Mouse (Mus musculus) MEL (cell line): Measurements from ENCODE around the gene Itsn1. TPM values are rescaled to one million over a fixed set of nuclear protein-coding genes. Genes with fewer than 3 reads are reported as not detected.

Experiments used
- DNase-seq: peaks from one replicate; pipeline ENCODE4 v3.0.0; 2011; ENCODE audit warnings: low read depth, low spot score
- H3K27ac ChIP-seq: 2 replicates; pipeline ENCODE4 v1.5.1; 2012; ENCODE audit warnings: low read depth, mild to moderate bottlenecking, control low read depth, low read length, moderate library complexity; ENCODE audit not compliant: control insufficient read depth
- H3K27me3 ChIP-seq, 2 experiments: fragments of 150-350 bp in 1 of 2; sonication (generic) in 1 of 2; 2 replicates each; pipeline ENCODE4 v1.6.1; 2012; ENCODE audit warnings: low read length in 2 of 2, mild to moderate bottlenecking in 2 of 2, improper control_type of control experiment in 1 of 2, moderate library complexity in 1 of 2; ENCODE audit not compliant: insufficient read depth in 2 of 2, control insufficient read depth in 1 of 2
- H3K36me3 ChIP-seq, 2 experiments: 2 replicates each; pipeline ENCODE4 v1.6.1; 2012 to 2014; ENCODE audit warnings: low read length in 2 of 2, improper control_type of control experiment in 1 of 2, inconsistent platforms in 1 of 2, mild to moderate bottlenecking in 1 of 2; ENCODE audit not compliant: insufficient read depth in 2 of 2, control insufficient read depth in 1 of 2
- H3K4me1 ChIP-seq, 2 experiments: fragments of 150-350 bp in 1 of 2; sonication (generic) in 1 of 2; 2 replicates each; pipeline ENCODE4 v1.6.1; 2012; ENCODE audit warnings: low read length in 2 of 2, improper control_type of control experiment in 1 of 2, mild to moderate bottlenecking in 1 of 2; ENCODE audit not compliant: insufficient read depth in 2 of 2, control insufficient read depth in 1 of 2
- H3K4me3 ChIP-seq, 2 experiments: fragments of 150-350 bp in 1 of 2; sonication (generic) in 1 of 2; 2 replicates each; pipeline ENCODE4 v1.5.1; 2012; ENCODE audit warnings: low read depth in 2 of 2, low read length in 2 of 2, mild to moderate bottlenecking in 2 of 2, moderate library complexity in 2 of 2, control low read depth in 1 of 2, improper control_type of control experiment in 1 of 2; ENCODE audit not compliant: control insufficient read depth in 1 of 2, insufficient read depth in 1 of 2
- H3K79me2 ChIP-seq: 2 replicates; pipeline ENCODE4 v1.6.1; 2012; ENCODE audit warnings: mild to moderate bottlenecking, low read length, moderate library complexity; ENCODE audit not compliant: control insufficient read depth, poor library complexity, insufficient read depth
- H3K9ac ChIP-seq: 2 replicates; pipeline ENCODE4 v1.6.1; 2012; ENCODE audit warnings: low read depth, mild to moderate bottlenecking, control low read depth, low read length, moderate library complexity; ENCODE audit not compliant: control insufficient read depth, poor library complexity, severe bottlenecking
- H3K9me3 ChIP-seq: fragments of 150-350 bp; sonication (generic); replicated peaks from 2 replicates; pipeline ENCODE4 v1.6.1; 2012; ENCODE audit warnings: mild to moderate bottlenecking, low read length, improper control_type of control experiment, moderate library complexity; ENCODE audit not compliant: insufficient read depth
- CHD2 ChIP-seq: IDR thresholded peaks from 2 replicates; pipeline ENCODE4 v1.6.1; 2011; ENCODE audit warnings: low read length, improper control_type of control experiment
- E2F4 ChIP-seq: IDR thresholded peaks from 2 replicates; pipeline ENCODE4 v1.6.1; 2011; ENCODE audit warnings: low read depth, low read length, improper control_type of control experiment, borderline replicate concordance
- GATA1 ChIP-seq: IDR thresholded peaks from 2 replicates; pipeline ENCODE4 v1.6.1; 2011; ENCODE audit warnings: low read depth, low read length, improper control_type of control experiment
- JUND ChIP-seq: IDR thresholded peaks from 2 replicates; pipeline ENCODE4 v1.6.1; 2011; ENCODE audit warnings: low read depth, mild to moderate bottlenecking, improper control_type of control experiment, low read length
- MAFK ChIP-seq: IDR thresholded peaks from 2 replicates; pipeline ENCODE4 v1.6.1; 2011; ENCODE audit warnings: low read depth, mild to moderate bottlenecking, low read length, improper control_type of control experiment, borderline replicate concordance
- MAX ChIP-seq: IDR thresholded peaks from 2 replicates; pipeline ENCODE4 v1.6.1; 2011; ENCODE audit warnings: low read length, improper control_type of control experiment
- MAZ ChIP-seq: IDR thresholded peaks from 2 replicates; pipeline ENCODE4 v1.6.1; 2012; ENCODE audit warnings: low read depth, mild to moderate bottlenecking, inconsistent platforms, low read length, improper control_type of control experiment
- MXI1 ChIP-seq: IDR thresholded peaks from 2 replicates; pipeline ENCODE4 v1.6.1; 2011; ENCODE audit warnings: mild to moderate bottlenecking, low read depth, low read length, improper control_type of control experiment
- MYB ChIP-seq: IDR thresholded peaks from 2 replicates; pipeline ENCODE4 v1.6.1; 2011; ENCODE audit warnings: mild to moderate bottlenecking, low read depth, low read length, improper control_type of control experiment
- MYC ChIP-seq: IDR thresholded peaks from 2 replicates; pipeline ENCODE4 v1.6.1; 2011; ENCODE audit warnings: low read depth, mild to moderate bottlenecking, low read length, improper control_type of control experiment, moderate library complexity
- NELFE ChIP-seq: IDR thresholded peaks from 2 replicates; pipeline ENCODE4 v1.6.1; 2011; ENCODE audit warnings: low read depth, low read length, improper control_type of control experiment
- POLR2A ChIP-seq, 2 experiments: IDR thresholded peaks; 2 replicates each; pipeline ENCODE4 v1.6.1; 2011 to 2012; ENCODE audit warnings: low read length in 2 of 2, mild to moderate bottlenecking in 2 of 2, control low read depth in 1 of 2, improper control_type of control experiment in 1 of 2, low read depth in 1 of 2, moderate library complexity in 1 of 2; ENCODE audit not compliant: control insufficient read depth in 1 of 2, insufficient read depth in 1 of 2, poor library complexity in 1 of 2
- POLR2AphosphoS2 ChIP-seq: IDR thresholded peaks from 2 replicates; pipeline ENCODE4 v1.6.1; 2011; ENCODE audit warnings: low read length, improper control_type of control experiment
- POLR2AphosphoS5 ChIP-seq: IDR thresholded peaks from 2 replicates; pipeline ENCODE4 v1.6.1; 2012; ENCODE audit warnings: low read depth, borderline replicate concordance, mild to moderate bottlenecking, inconsistent platforms, low read length, moderate library complexity, mixed read lengths
- RAD21 ChIP-seq: IDR thresholded peaks from 2 replicates; pipeline ENCODE4 v1.6.1; 2011; ENCODE audit warnings: mild to moderate bottlenecking, low read depth, low read length, improper control_type of control experiment
- SMC3 ChIP-seq: IDR thresholded peaks from 2 replicates; pipeline ENCODE4 v1.6.1; 2011; ENCODE audit warnings: low read depth, low read length, improper control_type of control experiment
- TBP ChIP-seq: IDR thresholded peaks from 2 replicates; pipeline ENCODE4 v1.8.0; 2011; ENCODE audit warnings: low read depth, low read length, improper control_type of control experiment
- TCF12 ChIP-seq: IDR thresholded peaks from 2 replicates; pipeline ENCODE4 v1.6.1; 2014; ENCODE audit warnings: low read depth, mild to moderate bottlenecking, inconsistent platforms, low read length, improper control_type of control experiment, moderate library complexity
- USF2 ChIP-seq, 2 experiments: IDR thresholded peaks; 2 replicates each; pipeline ENCODE4 v1.6.1; 2011 to 2012; ENCODE audit warnings: improper control_type of control experiment in 2 of 2, low read length in 2 of 2, borderline replicate concordance in 1 of 2, inconsistent platforms in 1 of 2, low read depth in 1 of 2, mild to moderate bottlenecking in 1 of 2; ENCODE audit not compliant: insufficient read depth in 1 of 2
- ZKSCAN1 ChIP-seq: IDR thresholded peaks from 2 replicates; pipeline ENCODE4 v1.6.1; 2012; ENCODE audit warnings: low read depth, mild to moderate bottlenecking, inconsistent platforms, low read length, improper control_type of control experiment, moderate library complexity
- ZMIZ1 ChIP-seq: IDR thresholded peaks from 2 replicates; pipeline ENCODE4 v1.6.1; 2012; ENCODE audit warnings: low read depth, mild to moderate bottlenecking, inconsistent platforms, low read length, improper control_type of control experiment, moderate library complexity
- ZNF384 ChIP-seq: IDR thresholded peaks from 2 replicates; pipeline ENCODE4 v1.6.1; 2012; ENCODE audit warnings: low read depth, mild to moderate bottlenecking, inconsistent platforms, low read length, improper control_type of control experiment
- polyA plus RNA-seq, 2 experiments: library from polyadenylated mRNA; stranded (reverse) in 1 of 2; unstranded in 1 of 2; fragments of >175 nt in 1 of 2; fragments of >200 nt in 1 of 2; gene quantifications; 2 replicates each; pipeline versions ENCODE4 v1.2.1 to v1.2.4; 2012; ENCODE audit warnings: low replicate concordance in 2 of 2, low read depth in 1 of 2; ENCODE audit not compliant: insufficient read length in 2 of 2, insufficient read depth in 1 of 2, missing spikeins in 1 of 2
- total RNA-seq: library from RNA; depleted of rRNA; stranded (reverse); fragments of 300-350 nt; gene quantifications from 2 replicates; pipeline ENCODE4 v1.2.3, GENCODE M21; 2012

Gene Itsn1
- total and polyA plus RNA-seq, 3 experiments, result 14.7 to 36.5 TPM; not detected in 1

DNA sequence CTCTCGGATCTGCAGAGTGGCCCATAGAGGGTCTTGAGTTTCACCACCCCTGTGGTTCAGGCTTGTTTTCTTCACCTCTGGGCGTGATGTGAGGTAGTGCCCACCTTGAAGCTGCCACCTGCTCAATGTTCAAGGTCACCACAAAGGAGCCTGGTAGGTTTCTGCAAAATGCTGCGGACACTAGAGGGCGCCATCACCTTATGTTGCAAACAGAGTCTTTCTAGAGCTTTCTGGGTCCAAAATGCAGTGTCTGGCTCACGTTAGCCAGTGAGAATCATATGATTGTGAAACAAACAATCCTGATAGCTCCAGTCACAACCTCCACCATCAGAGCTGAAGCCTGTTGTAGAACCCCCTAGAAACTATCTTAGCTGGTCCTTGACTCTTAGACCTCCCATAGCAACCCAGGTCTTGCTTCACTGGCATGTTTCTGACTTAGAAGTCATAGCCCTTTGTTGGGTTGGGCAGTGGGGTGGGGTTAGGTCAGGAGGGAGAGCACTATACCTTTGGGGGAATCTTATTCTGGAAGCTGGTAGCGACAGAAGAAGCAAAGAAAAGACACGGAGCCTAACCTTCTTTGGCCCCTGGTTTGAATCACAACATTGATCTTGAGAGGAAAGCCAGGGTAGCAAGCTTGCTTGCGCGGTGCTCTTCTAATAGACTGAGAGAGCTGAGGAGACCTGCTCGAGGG is 207.4 kb downstream of the Itsn1 start (continued):
- no peak for TF ChIP-seq ZNF384
- TF ChIP-seq ZKSCAN1, result no peak
- no peak for TF ChIP-seq POLR2A (IDR thresholded peaks at IDR 0.05; ENCODE audit: control insufficient read depth in 1 of 2, insufficient read depth in 1 of 2, low read depth in 1 of 2, low read length in 2 of 2, poor library complexity in 1 of 2)
- TF ChIP-seq MYB, result no peak
- TF ChIP-seq SMC3, result peak; percentile 72
- no peak for TF ChIP-seq JUND
- no peak for TF ChIP-seq POLR2AphosphoS2
- TF ChIP-seq CHD2, result no peak
- TF ChIP-seq MYC, result 0 out of 2 replicates have a peak, but pooled peaks have one; percentile 35
- no peak for TF ChIP-seq TBP
- TF ChIP-seq RAD21, result peak; percentile 92
- no peak for TF ChIP-seq POLR2AphosphoS5
- TF ChIP-seq GATA1, result no peak
- TF ChIP-seq, all 39 proteins: peak for 9

DNA sequence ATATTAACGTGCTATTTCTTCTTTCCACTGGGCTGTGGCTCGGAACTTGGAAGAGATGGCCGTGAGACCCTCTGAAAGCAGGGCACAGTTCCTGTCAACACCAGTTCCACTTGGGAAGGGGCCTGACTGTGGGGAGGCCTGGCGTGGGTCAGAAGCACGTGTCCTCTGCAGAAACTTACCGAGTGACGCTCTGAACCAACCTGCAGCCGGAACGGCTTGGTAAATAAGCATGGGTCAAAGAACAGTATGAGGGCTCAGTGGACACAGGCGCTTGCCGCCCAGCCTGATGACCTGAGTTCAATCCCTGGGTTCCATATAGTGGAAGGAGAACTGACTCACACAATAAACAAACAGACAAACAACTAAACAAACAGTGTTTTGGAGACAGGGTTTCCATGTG is 208.2 kb downstream of the Itsn1 start:
- no peak for DNase-seq
- Histone ChIP-seq H3K79me2 (no peaks in the 10 kb centered on the region), H3K9me3 (no peaks in the 10 kb centered on the region), H3K36me3 (peaks cover 0 to 4% of the 10 kb centered on the region in 2 experiments; a peak in 2 of 4 replicates), H3K27ac (no peak overlapping the region), H3K4me3 (no peak overlapping the region), H3K27me3 (peaks cover 5 to 7% of the 10 kb centered on the region in 2 experiments; a peak in 3 of 4 replicates), H3K9ac (no peak overlapping the region), H3K4me1 (peaks cover 3 to 6% of the 10 kb centered on the region in 2 experiments; a peak in 3 of 4 replicates)
- no peak for TF ChIP-seq ZNF384
- no peak for TF ChIP-seq MAFK
- no peak for TF ChIP-seq E2F4
- no peak for TF ChIP-seq ZMIZ1
- TF ChIP-seq MAZ, result no peak
- TF ChIP-seq NELFE, result no peak
- no peak for TF ChIP-seq POLR2AphosphoS5
- no peak for TF ChIP-seq TCF12
- no peak for TF ChIP-seq MAX
- no peak for TF ChIP-seq MYC
- no peak for TF ChIP-seq JUND
- no peak for TF ChIP-seq USF2 (IDR thresholded peaks at IDR 0.05; ENCODE audit: borderline replicate concordance in 1 of 2, insufficient read depth in 1 of 2, low read depth in 1 of 2, low read length in 2 of 2)
- no peak for TF ChIP-seq TBP
- no peak for TF ChIP-seq MXI1
